Mouse (Mus musculus) spleen, adult 18-20 months (tissue): Measurements from ENCODE around the gene Rcan2.

Experiments used
- DNase-seq, 2 experiments: peaks; one replicate each; pipeline ENCODE4 v3.0.0; 2022; ENCODE audit warnings: mixed read lengths in 2 of 2

Rcan2 gene

DNA sequence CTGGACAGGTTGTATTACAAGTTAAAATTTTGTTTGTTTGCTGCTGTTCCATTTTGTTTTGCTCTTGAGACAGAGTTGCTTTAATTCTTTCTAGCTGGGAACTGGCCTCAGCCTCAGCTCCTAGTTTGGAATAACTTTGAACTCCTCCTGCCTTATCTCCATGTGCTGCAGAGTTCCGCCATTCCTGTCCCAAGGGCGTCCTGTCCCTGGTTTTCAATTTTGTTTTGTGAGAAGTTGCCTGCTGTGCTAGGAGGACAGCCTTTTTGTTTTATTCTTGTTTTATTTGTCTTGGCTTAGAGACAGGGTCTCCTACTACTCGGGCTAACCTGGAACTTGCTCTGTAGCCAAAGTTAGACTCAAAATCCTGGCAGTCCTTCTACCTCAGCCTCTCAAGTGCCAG, 26.1 kb downstream of the Rcan2 start:
- DNase-seq, result no peak

DNA sequence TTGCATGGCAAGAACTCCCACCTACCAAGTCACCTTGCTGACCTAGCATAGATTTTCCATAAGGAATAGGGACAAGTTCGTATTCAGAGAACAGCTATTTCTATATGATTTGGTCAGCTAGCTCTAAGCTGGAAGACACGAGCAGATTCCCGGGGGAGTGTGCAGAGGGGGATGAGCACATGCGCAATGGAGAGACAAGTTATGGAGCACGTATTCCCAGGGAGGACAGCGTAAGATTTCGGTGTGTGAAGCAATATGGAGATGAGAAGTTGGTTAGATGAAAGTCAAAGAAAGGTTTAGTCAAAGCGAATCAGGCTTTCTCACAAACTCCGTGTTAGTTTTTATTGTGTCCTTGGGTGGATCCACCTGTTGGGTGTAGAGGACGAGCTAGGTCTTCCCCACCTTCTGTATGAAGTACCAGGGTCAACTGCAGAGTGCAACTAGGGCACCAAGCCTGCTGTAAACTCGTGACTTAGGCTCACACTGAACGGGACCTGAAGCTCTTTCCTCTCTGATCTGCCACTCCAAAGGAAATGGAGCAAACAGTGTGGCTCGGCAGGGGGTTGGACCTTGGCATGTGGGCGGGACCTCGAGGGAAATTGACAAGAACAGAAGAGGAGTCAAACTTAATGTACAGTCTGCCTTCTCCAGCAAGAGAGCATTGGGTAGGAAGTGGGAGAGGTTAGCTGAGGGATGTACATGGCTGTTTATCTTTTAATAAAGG, 31.4 kb downstream of the Rcan2 start:
- no peak for DNase-seq

DNA sequence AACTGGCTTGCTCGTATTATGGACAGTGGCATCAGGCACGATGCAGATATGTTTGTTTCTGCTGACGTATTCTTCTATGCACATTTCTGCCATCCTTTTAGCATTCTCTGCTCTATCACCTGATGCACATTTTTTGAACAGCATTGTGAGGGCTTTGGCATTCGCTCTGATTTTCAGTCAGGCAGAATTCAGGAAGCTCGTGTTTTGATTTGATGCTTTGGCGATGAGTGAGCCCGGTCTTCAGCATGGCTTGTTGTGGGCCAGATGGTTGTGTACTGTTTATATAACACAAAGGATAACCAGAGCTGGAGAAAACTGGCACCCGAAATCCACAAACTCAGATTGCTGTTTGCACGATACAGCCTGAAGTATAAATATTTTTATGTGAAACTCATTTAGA, 39.1 kb downstream of the Rcan2 start:
- no peak for DNase-seq

DNA sequence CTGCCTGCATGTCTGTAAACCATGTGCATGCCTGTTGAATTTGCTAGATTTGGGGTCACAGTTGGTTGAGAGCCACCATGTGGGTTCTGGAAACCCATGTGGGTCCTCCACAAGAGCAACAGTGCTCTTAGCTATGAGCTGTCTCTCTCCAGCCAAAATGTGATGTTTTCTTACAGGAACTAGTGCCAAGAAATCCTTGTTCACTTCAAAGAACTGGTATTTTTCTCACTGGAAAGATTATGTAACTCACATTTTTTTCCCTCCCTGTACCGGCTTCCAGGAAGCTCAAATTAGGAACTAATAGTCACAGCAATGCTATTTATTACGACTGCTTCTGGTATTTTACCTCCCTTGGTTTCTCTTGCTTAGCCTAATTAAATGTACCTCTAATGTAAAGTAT, 45.6 kb downstream of the Rcan2 start:
- DNase-seq, result no peak

DNA sequence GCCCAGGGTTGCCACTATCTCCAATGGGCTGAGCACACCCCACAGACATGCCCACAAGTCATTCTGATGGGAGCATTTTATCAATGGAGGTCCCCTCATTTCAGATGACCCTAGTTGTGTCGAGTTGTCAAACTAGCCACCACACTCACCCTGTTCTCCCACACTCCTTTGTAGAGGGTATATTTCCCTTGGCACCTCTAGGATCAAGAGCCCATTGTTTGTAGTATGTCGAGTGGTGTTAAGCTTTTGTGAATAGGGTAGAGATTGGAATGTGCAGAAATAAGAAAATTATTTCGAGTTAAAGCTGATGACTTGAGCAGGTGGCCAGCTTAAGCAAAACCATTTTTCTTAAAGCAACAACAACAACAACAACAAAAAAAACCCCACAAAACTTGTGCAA, 47.8 kb downstream of the Rcan2 start:
- no peak for DNase-seq

DNA sequence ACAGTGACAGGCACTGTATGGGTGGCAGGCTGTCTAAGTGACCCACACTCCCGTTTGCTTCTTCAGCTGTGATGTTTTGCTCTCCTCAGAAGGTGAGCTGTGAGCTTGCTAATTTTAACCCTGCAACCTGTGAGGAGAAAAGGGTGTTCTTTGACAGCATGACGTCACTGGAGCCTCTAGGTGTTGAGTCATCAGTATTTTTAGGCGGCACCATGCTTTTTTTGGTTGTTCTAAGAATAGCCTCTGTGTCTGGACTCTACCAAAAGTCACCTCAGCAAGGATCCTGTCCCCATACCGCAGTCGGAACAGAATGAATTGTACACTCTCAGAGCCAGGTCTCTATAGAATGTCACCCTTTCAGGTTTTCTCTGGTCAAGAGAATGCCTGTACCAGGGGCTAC, 54.0 kb downstream of the Rcan2 start:
- no peak for DNase-seq

DNA sequence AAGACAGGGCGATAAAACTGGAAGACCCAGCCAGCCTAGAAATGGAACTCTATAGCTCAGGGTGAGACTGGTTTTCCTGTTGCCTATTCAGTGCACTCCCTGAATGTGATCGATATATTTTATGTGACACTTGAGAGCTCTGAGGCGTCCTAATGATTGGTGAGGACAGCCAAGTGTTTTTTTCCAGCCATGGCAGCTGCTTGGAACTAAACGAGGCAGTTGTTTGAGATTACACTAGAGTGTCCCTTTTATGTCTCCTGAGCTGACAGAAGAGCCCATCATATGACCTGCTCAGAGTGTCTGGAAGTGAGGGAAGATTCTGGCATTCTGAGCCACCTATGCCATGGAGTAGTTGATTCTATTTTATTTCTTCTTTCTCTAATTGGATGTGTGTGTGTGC, 54.9 kb downstream of the Rcan2 start:
- DNase-seq, result no peak

DNA sequence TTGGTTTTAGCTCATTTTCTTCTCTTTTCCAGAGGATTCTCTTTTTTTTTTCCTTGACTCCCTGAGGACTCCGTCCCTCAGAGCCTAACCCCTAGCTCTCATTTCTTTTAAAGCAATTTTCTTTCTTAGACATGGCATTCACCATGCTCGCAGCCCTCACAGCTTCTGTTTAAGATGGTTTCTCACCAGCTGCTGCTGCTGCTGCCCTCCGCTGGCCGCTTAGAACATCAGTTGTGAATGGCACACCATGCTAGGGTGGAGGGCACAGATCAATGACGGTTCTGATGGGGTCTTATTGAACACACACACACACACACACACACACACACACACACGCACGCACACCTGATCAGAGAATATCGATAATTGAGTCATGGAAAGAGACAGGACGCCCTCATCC, 67.7 kb downstream of the Rcan2 start:
- DNase-seq, result no peak

DNA sequence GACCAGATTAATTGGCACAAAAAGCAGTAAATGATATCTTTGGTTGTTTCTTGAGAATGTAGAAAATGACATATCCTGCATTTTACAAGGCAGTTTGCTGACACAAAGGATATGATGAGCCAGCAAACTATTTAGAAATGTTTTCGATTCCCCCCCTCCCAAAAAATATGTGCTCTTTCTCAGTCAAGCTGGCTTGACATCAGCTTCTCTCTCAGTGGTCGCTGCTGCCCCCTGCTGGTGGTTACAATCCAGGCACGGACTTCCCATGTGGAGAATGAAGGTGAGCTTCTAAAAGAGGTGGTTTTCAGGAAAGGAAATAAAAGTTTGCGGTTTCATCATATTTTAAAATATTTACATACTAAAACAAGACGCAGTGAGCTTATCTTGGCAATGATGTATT, 68.5 kb downstream of the Rcan2 start:
- peak; percentile 19 to 55 for DNase-seq

DNA sequence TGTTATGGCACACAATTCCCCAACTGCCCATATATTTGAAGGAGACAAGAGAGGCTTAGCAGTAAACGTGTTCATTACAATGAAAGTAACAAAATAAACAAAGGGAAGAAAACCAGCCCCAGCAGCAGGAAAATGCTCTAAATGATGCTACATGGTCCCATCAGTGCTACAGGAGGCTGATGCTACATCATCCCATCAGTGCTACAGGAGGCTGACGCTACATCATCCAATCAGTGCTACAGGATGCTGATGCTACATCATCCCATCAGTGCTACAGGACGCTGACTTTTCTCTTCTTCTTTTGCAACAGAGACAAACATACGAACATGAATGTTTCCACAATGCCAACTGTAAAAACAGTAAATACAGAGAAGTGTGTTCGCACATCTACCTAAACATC, 73.3 kb downstream of the Rcan2 start:
- no peak for DNase-seq

DNA sequence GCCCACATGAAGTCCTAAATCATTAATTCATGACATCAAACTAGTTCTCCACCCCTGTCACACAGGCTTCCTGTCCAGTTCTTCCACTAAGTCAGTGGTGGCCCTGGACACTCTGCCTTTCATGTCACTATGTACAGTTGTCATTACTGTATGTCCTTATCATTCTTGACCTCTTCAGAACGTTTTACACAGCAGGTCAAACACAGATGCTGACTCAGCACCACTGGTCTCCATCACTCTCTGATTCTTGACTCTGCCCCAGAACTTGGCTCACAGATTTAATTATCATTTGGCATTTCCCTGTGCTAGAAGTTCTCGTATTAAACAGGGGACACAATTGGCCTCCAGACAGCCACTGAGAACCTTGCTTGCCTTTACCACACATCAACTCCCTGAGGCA, 76.3 kb downstream of the Rcan2 start:
- no peak for DNase-seq

DNA sequence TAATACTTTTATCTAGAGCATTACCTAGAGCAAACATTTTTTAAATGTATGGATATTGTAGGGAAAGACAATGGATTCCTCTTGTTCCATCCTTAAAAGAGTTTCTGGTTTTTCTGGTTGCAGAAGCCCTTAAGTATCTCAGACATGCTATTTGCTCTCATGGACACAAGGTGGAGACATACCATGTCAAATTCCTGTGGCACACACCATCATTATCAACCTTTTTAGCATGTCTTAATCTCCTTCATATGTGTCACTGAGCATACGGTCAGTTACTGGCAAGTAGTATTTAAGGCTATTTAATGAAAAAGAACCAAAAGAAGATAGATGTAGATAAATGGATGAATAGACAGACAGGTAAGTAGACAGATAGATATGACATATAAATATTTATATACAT, 81.9 kb downstream of the Rcan2 start:
- DNase-seq, result no peak

DNA sequence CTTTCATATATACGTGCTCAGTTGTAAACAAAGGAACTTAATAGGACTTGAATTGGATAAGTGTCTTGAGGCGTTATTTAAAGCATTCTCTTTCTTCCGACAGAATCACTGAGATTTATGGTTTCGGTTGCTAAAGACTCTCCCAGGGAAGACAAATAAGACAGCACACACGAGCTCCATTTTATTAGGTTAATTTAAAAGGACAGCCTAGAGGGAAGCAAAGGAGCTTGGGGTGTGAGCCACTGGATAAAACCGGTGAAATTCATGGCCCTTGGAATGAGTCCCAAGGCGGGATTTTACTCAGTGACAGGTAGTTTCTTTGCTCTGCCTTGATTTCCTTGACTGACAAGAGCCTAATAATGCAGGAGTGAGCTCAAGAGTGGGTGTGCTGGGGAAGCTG, 85.1 kb downstream of the Rcan2 start:
- no peak for DNase-seq

DNA sequence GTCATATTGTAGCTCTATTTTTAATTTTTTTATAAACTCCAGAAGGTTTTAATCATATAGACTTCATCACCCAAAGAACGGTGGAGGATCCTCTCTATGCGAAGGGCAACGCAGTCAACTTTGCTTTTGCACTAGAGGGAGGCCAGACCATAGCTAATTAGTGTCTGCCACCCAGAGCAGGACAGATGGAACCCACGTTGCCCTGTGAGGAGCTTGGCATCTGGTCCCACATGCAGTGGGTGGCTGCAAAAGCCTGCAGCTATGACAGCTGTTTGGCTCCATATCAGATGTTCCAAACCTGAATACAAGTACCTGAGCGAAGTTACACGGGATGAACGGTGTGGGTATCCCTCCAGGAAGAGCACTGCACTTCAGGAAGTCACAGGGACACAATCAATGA, 86.8 kb downstream of the Rcan2 start:
- no peak for DNase-seq

DNA sequence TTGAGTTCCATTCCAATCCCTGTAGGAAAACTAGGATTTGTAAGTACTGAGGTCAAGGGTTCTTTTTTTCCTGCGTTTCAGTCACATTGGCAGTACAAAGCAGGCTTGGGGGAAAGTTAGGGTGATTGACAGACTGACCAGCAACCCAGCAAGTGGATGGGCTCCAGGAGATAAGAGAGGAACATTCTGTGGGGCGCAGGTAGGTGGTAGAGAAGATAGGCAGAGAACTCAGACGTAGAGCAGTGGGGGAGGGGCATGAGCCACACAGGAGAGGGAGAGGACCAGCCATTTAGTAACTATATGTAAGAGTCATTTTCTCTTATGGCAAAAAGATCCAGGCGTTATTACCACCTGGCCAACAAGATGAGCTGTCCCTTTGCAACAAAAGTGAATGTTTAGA, 96.2 kb downstream of the Rcan2 start:
- DNase-seq, result no peak

DNA sequence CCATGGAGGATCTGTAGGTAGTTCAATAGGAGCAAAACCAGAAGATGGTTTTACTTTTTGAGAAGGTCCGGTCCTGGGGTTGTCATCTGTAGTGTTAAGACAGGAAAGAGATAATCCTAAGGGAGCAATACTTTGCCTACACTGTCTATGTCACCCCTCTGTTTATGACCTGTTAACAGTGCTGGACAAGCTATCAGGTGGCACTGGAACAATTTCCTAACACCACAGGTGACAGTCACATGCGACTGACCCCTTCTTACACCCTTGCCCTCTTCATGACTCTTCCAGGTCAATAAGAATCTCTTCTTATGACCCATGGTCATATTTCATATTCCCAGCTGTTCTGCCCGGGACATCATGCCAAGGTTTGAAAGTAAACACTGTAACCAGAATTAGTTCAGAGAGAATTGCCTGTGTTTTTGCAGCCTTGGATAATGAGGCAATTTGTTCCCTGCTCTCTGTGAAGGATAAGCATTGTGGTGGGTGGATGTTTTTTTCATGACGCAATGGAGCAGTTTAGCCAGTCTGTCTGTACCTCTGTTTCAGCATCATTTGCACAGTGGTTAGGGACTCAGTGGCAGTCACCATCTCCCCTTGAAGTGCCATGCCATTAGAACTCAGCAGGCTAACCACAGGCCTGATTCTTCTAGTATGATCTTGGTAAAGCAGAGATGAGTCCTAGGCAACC, 98.4 kb downstream of the Rcan2 start:
- DNase-seq, result no peak

DNA sequence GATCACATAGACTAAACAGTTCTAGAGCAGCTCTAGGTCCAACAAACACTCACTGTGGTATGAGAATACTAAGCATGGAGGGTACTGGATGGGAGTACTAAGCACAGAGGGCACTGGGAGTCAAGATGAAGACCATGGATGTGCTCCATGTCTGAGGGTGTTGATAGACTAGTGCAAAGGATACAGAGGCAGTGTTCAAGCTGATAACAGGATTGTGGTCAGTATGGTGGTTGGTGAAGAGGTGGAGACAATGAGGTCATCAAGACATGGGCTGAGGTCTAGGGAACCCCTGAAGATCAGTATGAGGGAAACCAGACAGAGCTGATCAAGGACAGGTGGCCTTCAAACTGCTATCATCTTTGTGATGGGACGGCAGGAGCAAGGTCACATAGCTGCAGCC, 99.0 kb downstream of the Rcan2 start:
- DNase-seq, result no peak

DNA sequence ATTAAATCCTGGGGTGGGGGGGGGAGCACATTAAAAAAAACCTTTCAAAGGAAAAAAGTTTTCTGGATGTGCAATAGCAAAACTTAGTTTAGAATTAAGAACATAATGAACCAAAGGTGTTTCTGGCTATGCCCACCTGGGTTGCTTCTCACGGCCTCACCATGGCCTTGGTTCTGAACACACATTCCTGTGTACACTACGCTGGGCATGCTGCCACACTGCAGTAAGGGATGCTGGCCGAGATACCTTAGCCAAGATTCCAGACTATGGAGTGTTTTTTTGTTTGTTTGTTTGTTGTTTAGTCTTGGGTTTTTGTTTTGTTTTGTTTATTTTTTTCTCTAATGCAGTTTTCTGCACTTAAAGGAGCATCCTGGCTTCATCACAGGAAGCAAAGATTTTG, 100.3 kb downstream of the Rcan2 start:
- no peak for DNase-seq

DNA sequence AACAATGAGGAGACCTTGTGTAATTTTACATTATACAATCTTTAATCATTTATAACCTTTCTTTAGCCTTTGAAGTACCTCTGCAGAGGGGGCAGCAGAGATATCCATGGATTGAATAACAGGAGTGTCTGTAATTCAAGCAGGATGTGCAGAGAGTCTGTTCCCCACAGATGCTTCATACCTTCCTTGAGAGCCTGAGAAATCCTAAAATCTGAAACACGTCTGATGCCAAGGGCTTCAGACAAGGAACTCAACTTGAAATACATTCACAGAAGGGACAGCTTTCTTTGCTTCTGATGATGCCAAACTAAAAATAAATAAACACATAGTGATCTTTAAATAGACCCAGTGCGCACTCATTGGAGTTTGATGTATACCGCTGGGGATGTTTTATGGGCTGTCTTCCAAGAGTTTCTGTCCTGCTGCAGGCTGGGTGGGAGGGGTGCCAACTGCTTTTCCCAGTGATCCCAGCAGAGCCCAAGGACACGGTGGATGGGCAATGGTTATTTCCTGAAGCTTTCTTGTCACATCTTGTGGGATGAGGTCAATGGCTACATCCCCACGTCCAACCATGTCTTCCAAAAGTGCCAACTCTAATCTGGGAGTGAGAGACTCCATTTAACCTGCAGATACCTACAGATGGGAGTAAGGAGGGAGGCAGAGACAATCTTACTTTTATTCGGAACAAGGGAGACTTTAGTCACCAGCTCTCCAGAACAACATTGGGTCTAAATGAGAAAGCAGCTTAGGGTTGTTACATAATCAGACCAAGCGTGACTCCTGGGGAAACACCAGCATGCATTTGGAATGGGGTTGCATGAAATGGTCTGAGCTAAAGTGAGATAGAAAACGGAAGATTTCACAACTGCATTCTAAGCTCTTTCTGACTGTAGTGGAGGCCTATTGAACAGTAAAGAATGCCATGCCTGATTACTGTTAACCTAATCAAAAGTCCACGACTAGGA, 102.9 kb downstream of the Rcan2 start:
- no peak for DNase-seq

DNA sequence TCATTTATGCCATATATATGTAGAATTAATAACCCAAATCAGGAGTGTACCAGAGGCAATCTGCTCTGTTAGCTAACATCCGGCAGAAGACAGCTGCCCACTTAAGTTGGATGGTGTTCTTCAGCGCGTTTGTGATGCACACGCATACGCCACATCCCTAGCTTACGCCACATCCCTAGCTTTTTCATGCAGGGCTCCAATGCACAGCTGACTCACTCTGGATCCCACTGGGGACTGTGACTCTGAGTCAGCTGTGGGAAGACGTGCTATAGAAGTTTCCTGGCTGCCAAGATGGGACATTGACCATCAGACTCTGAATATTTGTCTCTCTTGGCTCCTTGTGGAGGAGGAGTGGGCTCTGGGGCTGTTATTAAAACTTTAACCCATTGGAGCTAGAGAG, 103.7 kb downstream of the Rcan2 start:
- no peak for DNase-seq

DNA sequence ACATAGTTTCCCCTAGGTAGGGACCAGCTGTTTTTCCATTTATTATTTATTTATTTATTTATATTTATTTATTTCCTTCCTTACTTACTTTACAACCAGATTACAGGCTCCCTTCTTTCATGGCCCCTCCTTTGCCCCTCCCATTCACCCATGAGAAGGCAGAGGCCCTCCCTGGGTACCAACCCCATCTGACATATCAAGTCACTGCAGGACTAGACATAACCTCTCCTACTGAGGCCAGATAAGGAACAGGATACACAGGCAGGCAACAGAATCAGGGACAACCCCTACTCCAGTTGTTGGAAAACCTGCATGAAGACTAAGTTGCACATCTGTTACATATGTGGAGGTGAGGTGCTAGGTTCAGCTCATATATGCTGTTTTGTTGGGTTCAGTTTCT, 105.6 kb downstream of the Rcan2 start:
- no peak for DNase-seq

DNA sequence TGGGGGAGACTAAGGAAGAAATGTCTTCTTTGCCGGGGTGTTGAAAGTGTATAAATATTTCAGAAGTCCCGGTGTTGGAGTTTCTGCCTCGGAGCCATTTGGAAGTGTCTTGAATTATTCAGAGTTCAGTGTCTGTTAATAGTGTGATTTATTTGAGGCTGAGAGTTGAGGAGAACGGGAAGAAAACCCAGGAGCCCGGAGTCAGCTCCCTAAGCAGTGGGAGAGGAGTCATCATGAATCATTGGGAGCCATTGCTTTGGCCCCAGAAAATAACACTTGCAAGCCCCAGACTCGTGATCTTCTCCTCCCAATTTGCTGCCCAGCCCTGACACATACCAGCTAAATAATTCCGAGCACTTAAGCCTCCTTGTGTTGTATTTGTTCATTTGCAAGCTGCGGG, 115.0 kb downstream of the Rcan2 start:
- DNase-seq, result no peak

DNA sequence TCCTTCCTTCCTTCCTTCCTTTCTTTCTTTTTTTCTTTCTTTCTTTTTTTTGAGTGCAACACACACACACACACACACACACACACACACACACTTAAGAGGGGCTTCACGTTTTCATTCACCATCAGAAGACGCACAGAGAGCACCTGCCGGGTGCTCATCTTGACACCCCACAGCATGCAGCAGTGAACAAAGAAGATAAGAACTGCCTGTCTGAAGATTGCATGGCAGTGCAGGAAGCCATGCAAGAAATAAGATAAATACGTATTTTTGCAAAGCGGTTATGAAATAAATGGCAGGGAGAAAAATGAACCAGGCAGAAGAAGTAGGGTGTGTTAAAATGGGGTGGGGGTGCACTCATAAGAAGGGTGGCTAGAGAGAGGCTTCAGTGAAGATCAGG, 116.0 kb downstream of the Rcan2 start:
- no peak for DNase-seq

DNA sequence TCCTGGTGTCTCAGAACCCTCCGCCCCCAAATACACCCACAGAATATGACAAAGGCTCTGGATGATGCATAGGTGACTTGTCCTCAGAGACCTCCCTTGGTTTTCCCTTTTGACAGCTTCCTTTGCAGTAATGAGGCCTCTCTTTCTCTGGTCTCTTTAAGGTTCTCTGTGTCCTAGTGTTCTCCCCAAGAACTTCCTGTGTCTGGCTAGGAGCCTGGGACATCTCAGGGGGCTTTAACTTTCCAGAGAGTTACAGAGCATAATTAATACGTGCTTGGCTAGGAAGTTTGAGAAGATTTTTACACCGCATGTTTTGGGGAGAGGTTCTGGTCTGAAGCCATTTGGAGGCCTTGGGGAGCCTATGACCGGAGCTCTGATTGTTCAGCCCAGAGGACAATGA, 128.7 kb downstream of the Rcan2 start:
- no peak for DNase-seq
